Mouse (Mus musculus) heart, embryonic 13.5 days (tissue): ENCODE results near the gene Hal. TPM values are rescaled to one million over a fixed set of nuclear protein-coding genes. Genes with fewer than 3 reads are reported as not detected.

Experiments
- ATAC-seq: fragments of 200-750 bp; cut with Nextera tagmentation; 2 replicates; pipeline ENCODE4 v1.8.0; 2017; ENCODE audit warnings: moderate TSS enrichment; ENCODE audit not compliant: insufficient number of reproducible peaks, low FRiP score, low TSS enrichment; ENCODE audit errors: extremely low read depth
- H3K27ac ChIP-seq: fragments of 300-500 bp; sonication (generic); replicated peaks from 2 replicates; pipeline ENCODE4 v1.5.1; 2015; ENCODE audit warnings: moderate library complexity, mild to moderate bottlenecking, inconsistent platforms
- H3K27me3 ChIP-seq: fragments of 300-500 bp; sonication (generic); replicated peaks from 2 replicates; pipeline ENCODE4 v1.6.1; 2015; ENCODE audit warnings: mild to moderate bottlenecking, inconsistent platforms
- H3K36me3 ChIP-seq: fragments of 300-500 bp; sonication (generic); 2 replicates; pipeline ENCODE4 v1.6.1; 2015; ENCODE audit warnings: mild to moderate bottlenecking, inconsistent platforms
- H3K4me1 ChIP-seq: fragments of 300-500 bp; sonication (generic); 2 replicates; pipeline ENCODE4 v1.6.1; 2015; ENCODE audit warnings: inconsistent platforms
- H3K4me2 ChIP-seq: fragments of 300-500 bp; sonication (generic); 2 replicates; pipeline ENCODE4 v1.6.1; 2015; ENCODE audit warnings: inconsistent platforms, mild to moderate bottlenecking, moderate library complexity
- H3K4me3 ChIP-seq: fragments of 300-500 bp; sonication (generic); 2 replicates; pipeline ENCODE4 v1.5.1; 2015; ENCODE audit warnings: moderate library complexity, mild to moderate bottlenecking, inconsistent platforms
- H3K9ac ChIP-seq: fragments of 300-500 bp; sonication (generic); 2 replicates; pipeline ENCODE4 v1.6.1; 2015; ENCODE audit warnings: inconsistent platforms, mild to moderate bottlenecking, moderate library complexity
- H3K9me3 ChIP-seq: fragments of 300-500 bp; sonication (generic); 2 replicates; pipeline ENCODE4 v1.6.1; 2016; ENCODE audit warnings: inconsistent platforms
- WGBS: fragments of 180-500 bp; shearing (Covaris S2); methylation state at CpG from one replicate; pipeline ENCODE4 v1.1.7; 2015; ENCODE audit warnings: mixed read lengths; 5-methylcytosine and 5-hydroxymethylcytosine counted together
- polyA plus RNA-seq: library from polyadenylated mRNA; unstranded; fragments of >200 nt; fragmentation: Nextera tagmentation; extraction: Ambion mirVana; gene quantifications from 2 replicates; pipeline ENCODE4 v1.2.1, GENCODE M21; 2015

Gene Hal
- polyA plus RNA-seq, 1 experiment from 2014 or later = 0.12 TPM

- Histone ChIP-seq H3K4me2 (no peak overlapping the region), H3K4me1 (no peaks in the 10 kb centered on the region), H3K4me3 (no peak overlapping the region), H3K27ac (no peak overlapping the region), H3K9me3 (no peaks in the 10 kb centered on the region), H3K36me3 (no peaks in the 10 kb centered on the region), H3K27me3 (no peaks in the 10 kb centered on the region), H3K9ac (no peak overlapping the region)
- no peak for ATAC-seq
- WGBS = 74% methylated on average over 6 of the region's 6 CpGs
Observed at GRCm38 (mm10) chr10:93568671-93569070, 80.1 kb downstream of the Hal start.

Other genes with a start within 250 kb of the Hal start
- 34.5 and 38.3 TPM in 2 replicates for gene Elk3, start 177.6 kb upstream of the Hal start, polyA plus RNA-seq
- 262 and 266 TPM in 2 replicates for gene Lta4h, start 35.4 kb upstream of the Hal start, polyA plus RNA-seq
- 0.34 and 0.47 TPM in 2 replicates for gene Amdhd1, start 51.3 kb downstream of the Hal start, polyA plus RNA-seq
- gene Ccdc38, start 51.9 kb downstream of the Hal start, polyA plus RNA-seq = 0.09 and 0.19 TPM in 2 replicates
- 70.7 and 82.9 TPM in 2 replicates for gene Snrpf, start 100.9 kb downstream of the Hal start, polyA plus RNA-seq
- 0.82 and 1.3 TPM in 2 replicates for gene Ntn4, start 151.9 kb downstream of the Hal start, polyA plus RNA-seq